Mouse (Mus musculus) limb, embryonic 11.5 days (tissue): ENCODE measurements at regions not wholly inside any gene's neighbourhood (a gene's known extent, or its start where the extent isn't known, plus 50 kb on each side); places are given as distances from the start of the nearest gene placed in this dataset.

Experiments used
- ATAC-seq: fragments of 200-750 bp; cut with Nextera tagmentation; 2 replicates; pipeline ENCODE4 v1.8.0; 2017; ENCODE audit warnings: low read depth; ENCODE audit not compliant: insufficient number of reproducible peaks, low FRiP score, low TSS enrichment
- DNase-seq: peaks from one replicate; pipeline ENCODE4 v3.0.0-alpha.2; 2015; ENCODE audit warnings: low spot score
- H3K27ac ChIP-seq: fragments of 300-500 bp; sonication (generic); replicated peaks from 2 replicates; pipeline ENCODE4 v1.5.1; 2014; ENCODE audit warnings: low read depth, mild to moderate bottlenecking, low read length
- H3K27me3 ChIP-seq: fragments of 300-500 bp; sonication (generic); 2 replicates; pipeline ENCODE4 v1.6.1; 2014; ENCODE audit warnings: mild to moderate bottlenecking, low read length, mixed read lengths; ENCODE audit not compliant: control insufficient read depth, insufficient read depth
- H3K36me3 ChIP-seq: fragments of 300-500 bp; sonication (generic); 2 replicates; pipeline ENCODE4 v1.6.1; 2014; ENCODE audit warnings: mild to moderate bottlenecking, low read length, moderate library complexity, mixed read lengths; ENCODE audit not compliant: control insufficient read depth, insufficient read depth
- H3K4me1 ChIP-seq: fragments of 300-500 bp; sonication (generic); 2 replicates; pipeline ENCODE4 v1.6.1; 2014; ENCODE audit warnings: low read length, mixed read lengths; ENCODE audit not compliant: control insufficient read depth, insufficient read depth
- H3K4me2 ChIP-seq: fragments of 300-500 bp; sonication (generic); 2 replicates; pipeline ENCODE4 v1.6.1; 2014; ENCODE audit warnings: low read depth, mild to moderate bottlenecking, moderate library complexity; ENCODE audit not compliant: severe bottlenecking
- H3K4me3 ChIP-seq: fragments of 300-500 bp; sonication (generic); 2 replicates; pipeline ENCODE4 v1.5.1; 2014; ENCODE audit warnings: low read depth, low read length
- H3K9ac ChIP-seq: fragments of 300-500 bp; sonication (generic); 2 replicates; pipeline ENCODE4 v1.6.1; 2014; ENCODE audit warnings: mild to moderate bottlenecking, low read length
- H3K9me3 ChIP-seq: fragments of 300-500 bp; sonication (generic); 2 replicates; pipeline ENCODE4 v1.6.1; 2016; ENCODE audit warnings: low read length; ENCODE audit not compliant: control insufficient read depth
- WGBS: fragments of 180-500 bp; shearing (Covaris S2); extraction: QIAGEN DNeasy Blood & Tissue Kit; methylation state at CpG from one replicate; pipeline ENCODE4 v1.1.7; 2014; 5-methylcytosine and 5-hydroxymethylcytosine counted together

- no peaks in the 10 kb centered on the region for H3K4me1 ChIP-seq
- DNase-seq, result no peak
- no peaks in the 10 kb centered on the region for H3K9me3 ChIP-seq
- H3K36me3 ChIP-seq, result no peaks in the 10 kb centered on the region
- H3K4me3 ChIP-seq, result no peak overlapping the region
- no peaks in the 10 kb centered on the region for H3K27me3 ChIP-seq
- 89% methylated on average over 6 of the region's 6 CpGs for WGBS
- H3K27ac ChIP-seq, result no peak overlapping the region
- H3K9ac ChIP-seq, result no peak overlapping the region
- H3K4me2 ChIP-seq, result no peak overlapping the region
- no peak for ATAC-seq
Observed at GRCm38 (mm10) chr14:54156536-54156935, 97.4 kb downstream of the Dad1 start.

GRCm38 (mm10) chr14:54152485-54153235, 101.2 kb downstream of the Dad1 start:
- Histone ChIP-seq H3K4me1 (no peaks in the 10 kb centered on the region), H3K9me3 (no peaks in the 10 kb centered on the region), H3K27me3 (no peaks in the 10 kb centered on the region), H3K4me2 (no peak overlapping the region), H3K36me3 (no peaks in the 10 kb centered on the region), H3K4me3 (no peak overlapping the region), H3K9ac (no peak overlapping the region), H3K27ac (no peak overlapping the region)
- DNase-seq (peak; percentile 82), ATAC-seq (no peak)
- 49% methylated on average over 6 of the region's 6 CpGs for WGBS

- Histone ChIP-seq H3K4me1 (no peaks in the 10 kb centered on the region), H3K9ac (no peak overlapping the region), H3K27ac (no peak overlapping the region), H3K27me3 (no peaks in the 10 kb centered on the region), H3K36me3 (no peaks in the 10 kb centered on the region), H3K4me2 (no peak overlapping the region), H3K9me3 (no peaks in the 10 kb centered on the region), H3K4me3 (no peak overlapping the region)
- no peak for DNase-seq
- no peak for ATAC-seq
- WGBS, result 87% methylated on average over 2 of the region's 2 CpGs
Observed at GRCm38 (mm10) chr14:54151921-54152320, 102.0 kb downstream of the Dad1 start.

GRCm38 (mm10) chr14:54151272-54151671, 102.6 kb downstream of the Dad1 start:
- Histone ChIP-seq H3K4me2 (no peak overlapping the region), H3K9me3 (no peaks in the 10 kb centered on the region), H3K4me3 (no peak overlapping the region), H3K27ac (no peak overlapping the region), H3K36me3 (no peaks in the 10 kb centered on the region), H3K4me1 (0 out of 2 replicates have a peak, but pooled peaks cover 4% of the 10 kb centered on the region), H3K27me3 (no peaks in the 10 kb centered on the region), H3K9ac (no peak overlapping the region)
- DNase-seq (no peak), ATAC-seq (no peak)
- WGBS, result 87% methylated on average over 3 of the region's 3 CpGs

- Histone ChIP-seq H3K27ac (no peak overlapping the region), H3K36me3 (no peaks in the 10 kb centered on the region), H3K4me1 (peaks cover 4% of the 10 kb centered on the region; the same call in 1 of the 2 replicates), H3K27me3 (no peaks in the 10 kb centered on the region), H3K4me2 (no peak overlapping the region), H3K9me3 (no peaks in the 10 kb centered on the region), H3K9ac (no peak overlapping the region), H3K4me3 (no peak overlapping the region)
- 89% methylated on average over 5 of the region's 5 CpGs for WGBS
- ATAC-seq (no peak), DNase-seq (no peak)
Observed at GRCm38 (mm10) chr14:54150221-54150620, 103.7 kb downstream of the Dad1 start.

- WGBS, result 95% methylated on average over 10 of the region's 10 CpGs
- peaks cover 4% of the 10 kb centered on the region; the same call in 1 of the 2 replicates for H3K4me1 ChIP-seq
- no peak overlapping the region for H3K4me3 ChIP-seq
- no peak overlapping the region for H3K9ac ChIP-seq
- no peaks in the 10 kb centered on the region for H3K27me3 ChIP-seq
- no peak for DNase-seq
- no peaks in the 10 kb centered on the region for H3K9me3 ChIP-seq
- no peak overlapping the region for H3K27ac ChIP-seq
- no peaks in the 10 kb centered on the region for H3K36me3 ChIP-seq
- no peak overlapping the region for H3K4me2 ChIP-seq
- ATAC-seq, result no peak
Observed at GRCm38 (mm10) chr14:54148626-54149025, 105.3 kb downstream of the Dad1 start.

- WGBS, result 92% methylated on average over 4 of the region's 4 CpGs
- Histone ChIP-seq H3K4me2 (no peak overlapping the region), H3K4me3 (no peak overlapping the region), H3K9me3 (no peaks in the 10 kb centered on the region), H3K4me1 (peaks cover 4% of the 10 kb centered on the region; the same call in 1 of the 2 replicates), H3K9ac (no peak overlapping the region), H3K27me3 (no peaks in the 10 kb centered on the region), H3K27ac (no peak overlapping the region), H3K36me3 (no peaks in the 10 kb centered on the region)
- ATAC-seq (no peak), DNase-seq (no peak)
Observed at GRCm38 (mm10) chr14:54148121-54148520, 105.8 kb downstream of the Dad1 start.

- ATAC-seq, result no peak
- Histone ChIP-seq H3K36me3 (no peaks in the 10 kb centered on the region), H3K27ac (no peak overlapping the region)
Observed at GRCm38 (mm10) chr14:54147546-54147945, 106.4 kb downstream of the Dad1 start.

More at GRCm38 (mm10) chr14:54147546-54147945, 106.4 kb downstream of the Dad1 start:
- 73% methylated on average over 6 of the region's 7 CpGs for WGBS
- Histone ChIP-seq H3K4me1 (peaks cover 4% of the 10 kb centered on the region; the same call in 1 of the 2 replicates), H3K27me3 (no peaks in the 10 kb centered on the region), H3K4me3 (no peak overlapping the region), H3K9me3 (no peaks in the 10 kb centered on the region), H3K9ac (no peak overlapping the region), H3K4me2 (no peak overlapping the region)
- no peak for DNase-seq
